Mouse (Mus musculus) liver, embryonic 13.5 days (tissue): ENCODE data around the gene Ubap1l. TPM values are rescaled to one million over a fixed set of nuclear protein-coding genes. Genes with fewer than 3 reads are reported as not detected.

ENCODE experiments used
- ATAC-seq: fragments of 200-750 bp; cut with Nextera tagmentation; 2 replicates; pipeline ENCODE4 v1.8.0; 2017; ENCODE audit warnings: low read depth, mild to moderate bottlenecking, moderate number of reproducible peaks, moderate library complexity
- DNase-seq: peaks from one replicate; pipeline ENCODE4 v3.0.0; 2022
- H3K27ac ChIP-seq: fragments of 300-500 bp; sonication (generic); 2 replicates; pipeline ENCODE4 v1.5.1; 2015; ENCODE audit warnings: moderate library complexity, mild to moderate bottlenecking, inconsistent platforms
- H3K27me3 ChIP-seq: fragments of 300-500 bp; sonication (generic); 2 replicates; pipeline ENCODE4 v1.6.1; 2015; ENCODE audit warnings: mild to moderate bottlenecking, inconsistent platforms
- H3K36me3 ChIP-seq: fragments of 300-500 bp; sonication (generic); 2 replicates; pipeline ENCODE4 v1.6.1; 2015; ENCODE audit warnings: mild to moderate bottlenecking, inconsistent platforms
- H3K4me1 ChIP-seq: fragments of 300-500 bp; sonication (generic); replicated peaks from 2 replicates; pipeline ENCODE4 v1.6.1; 2015; ENCODE audit warnings: inconsistent platforms
- H3K4me2 ChIP-seq: fragments of 300-500 bp; sonication (generic); 2 replicates; pipeline ENCODE4 v1.6.1; 2015; ENCODE audit warnings: inconsistent platforms, mild to moderate bottlenecking, moderate library complexity
- H3K4me3 ChIP-seq: fragments of 300-500 bp; sonication (generic); replicated peaks from 2 replicates; pipeline ENCODE4 v1.5.1; 2015; ENCODE audit warnings: mild to moderate bottlenecking, inconsistent platforms
- H3K9ac ChIP-seq: fragments of 300-500 bp; sonication (generic); 2 replicates; pipeline ENCODE4 v1.6.1; 2015; ENCODE audit warnings: mild to moderate bottlenecking, inconsistent platforms
- H3K9me3 ChIP-seq: fragments of 300-500 bp; sonication (generic); replicated peaks from 2 replicates; pipeline ENCODE4 v1.6.1; 2016; ENCODE audit warnings: inconsistent platforms
- WGBS: fragments of 180-500 bp; shearing (Covaris S2); methylation state at CpG from one replicate; pipeline ENCODE4 v1.1.7; 2015; ENCODE audit not compliant: insufficient replicate concordance; 5-methylcytosine and 5-hydroxymethylcytosine counted together
- polyA plus RNA-seq: library from polyadenylated mRNA; unstranded; fragments of >200 nt; fragmentation: Nextera tagmentation; extraction: Ambion mirVana; gene quantifications from 2 replicates; pipeline ENCODE4 v1.2.1, GENCODE M21; 2015

Gene Ubap1l
- polyA plus RNA-seq, 1 experiment from 2014 or later: not detected

DNA sequence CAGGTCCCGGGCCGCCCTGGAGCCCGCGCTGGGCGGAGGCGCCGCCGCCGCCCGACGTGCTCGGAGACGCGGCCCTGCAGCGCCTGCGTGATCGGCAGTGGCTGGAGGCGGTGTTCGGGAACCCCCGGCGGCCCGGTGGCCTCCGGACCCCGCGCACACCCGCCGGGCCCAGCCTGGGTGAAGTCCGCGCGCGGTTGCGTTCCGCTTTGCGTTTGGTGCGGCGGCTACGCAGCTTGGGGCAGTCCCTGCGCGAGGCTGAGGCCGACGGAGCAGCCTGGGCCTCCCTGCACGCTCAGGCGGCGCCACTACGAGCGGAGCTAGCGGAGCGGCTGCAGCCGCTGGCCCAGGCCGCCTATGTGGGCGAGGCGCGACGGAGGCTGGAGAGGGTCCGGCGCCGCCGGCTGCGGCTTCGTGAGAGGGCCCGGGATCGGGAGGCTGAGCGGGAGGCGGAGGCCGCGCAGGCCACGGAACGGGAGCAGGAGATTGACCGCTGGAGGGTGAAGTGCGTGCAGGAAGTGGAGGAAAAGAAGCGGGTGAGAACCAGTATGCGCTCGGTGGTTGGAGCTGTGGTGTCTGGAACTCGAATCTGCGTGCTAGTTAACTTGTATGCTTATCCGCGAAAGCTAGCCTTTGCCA, 14.2 kb upstream of the Ubap1l start:
- WGBS: under 1% methylated on average over 75 of the region's 77 CpGs
- peak; percentile 56 for DNase-seq
- no peaks in the 10 kb centered on the region for H3K36me3 ChIP-seq
- no peaks in the 10 kb centered on the region for H3K9me3 ChIP-seq
- peak overlapping the region; percentile 98 for H3K4me3 ChIP-seq
- H3K27me3 ChIP-seq: no peaks in the 10 kb centered on the region
- H3K4me2 ChIP-seq: peak overlapping the region; percentile 96
- ATAC-seq: peak; percentile 84
- H3K27ac ChIP-seq: peak overlapping the region; percentile 97
- H3K4me1 ChIP-seq: peaks cover 43% of the 10 kb centered on the region
- peak overlapping the region; percentile 96 for H3K9ac ChIP-seq

DNA sequence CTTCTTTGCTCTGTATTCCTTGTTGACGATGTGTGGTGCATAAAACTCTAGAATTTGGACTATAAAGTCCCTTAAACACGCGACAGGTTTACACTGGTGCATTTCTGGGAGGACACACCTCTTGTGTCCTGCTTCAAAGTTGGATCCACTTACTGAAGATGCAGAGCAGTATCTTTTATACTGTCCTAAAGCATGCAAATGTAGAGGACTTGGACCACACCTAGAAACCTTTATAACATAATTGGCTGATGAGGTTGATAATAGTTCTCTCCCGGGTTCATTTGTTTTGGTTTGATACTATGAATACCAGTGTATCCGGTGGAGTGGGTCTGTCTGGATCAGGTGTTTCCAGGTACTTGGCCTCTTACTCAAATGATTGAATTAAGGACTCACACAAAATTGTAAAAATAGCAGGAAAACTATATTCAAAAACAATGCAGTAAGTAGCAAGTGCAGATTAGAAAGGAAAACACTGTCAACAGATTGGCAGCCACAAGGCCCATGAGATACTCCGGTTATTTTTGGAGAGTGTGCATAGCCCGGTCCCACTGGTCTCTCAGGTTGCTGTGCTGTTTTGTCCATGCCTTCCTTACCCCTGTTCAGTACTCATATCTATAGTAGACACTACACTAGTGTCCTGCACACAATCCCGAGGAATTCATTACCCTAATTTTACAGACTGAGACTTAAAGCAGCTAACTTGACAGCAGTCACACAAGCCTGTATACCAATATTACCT, 13.6 kb upstream of the Ubap1l start:
- ATAC-seq (no peak), DNase-seq (no peak)
- Histone ChIP-seq H3K4me1 (peaks cover 43% of the 10 kb centered on the region), H3K27ac (peak overlapping the region; percentile 97), H3K36me3 (no peaks in the 10 kb centered on the region), H3K27me3 (no peaks in the 10 kb centered on the region), H3K4me2 (peak overlapping the region; percentile 96), H3K9me3 (no peaks in the 10 kb centered on the region), H3K9ac (peak overlapping the region; percentile 96), H3K4me3 (peak overlapping the region; percentile 98)
- WGBS: 24% methylated on average over 8 of the region's 8 CpGs

DNA sequence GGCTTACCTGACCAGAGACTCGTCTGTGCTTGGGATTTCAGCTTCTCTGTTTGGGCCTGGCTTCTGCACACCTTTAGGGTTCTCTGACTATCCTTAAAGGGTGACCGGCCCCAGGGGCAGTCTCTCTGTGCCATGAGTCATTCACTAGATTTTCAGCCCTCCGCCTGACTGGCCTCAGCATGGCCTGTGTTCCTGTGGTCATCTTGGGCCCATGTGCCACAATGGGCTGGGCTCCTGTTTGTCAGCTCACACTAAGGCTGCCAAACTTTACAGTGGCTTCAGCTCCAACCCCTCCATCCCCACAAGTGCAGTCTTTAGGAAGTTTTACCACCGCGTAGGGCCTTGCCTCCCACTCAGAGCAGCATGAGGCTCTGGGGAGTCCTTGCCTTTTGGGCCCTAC, 7.6 kb upstream of the Ubap1l start:
- no peak overlapping the region for H3K4me3 ChIP-seq
- no peaks in the 10 kb centered on the region for H3K9me3 ChIP-seq
- peaks cover 21% of the 10 kb centered on the region for H3K4me1 ChIP-seq
- H3K27me3 ChIP-seq: no peaks in the 10 kb centered on the region
- DNase-seq (no peak), ATAC-seq (no peak)
- peaks cover 38% of the 10 kb centered on the region for H3K36me3 ChIP-seq
- H3K9ac ChIP-seq: no peak overlapping the region
- H3K4me2 ChIP-seq: no peak overlapping the region
- H3K27ac ChIP-seq: no peak overlapping the region
- WGBS: 79% methylated on average over 5 of the region's 5 CpGs

DNA sequence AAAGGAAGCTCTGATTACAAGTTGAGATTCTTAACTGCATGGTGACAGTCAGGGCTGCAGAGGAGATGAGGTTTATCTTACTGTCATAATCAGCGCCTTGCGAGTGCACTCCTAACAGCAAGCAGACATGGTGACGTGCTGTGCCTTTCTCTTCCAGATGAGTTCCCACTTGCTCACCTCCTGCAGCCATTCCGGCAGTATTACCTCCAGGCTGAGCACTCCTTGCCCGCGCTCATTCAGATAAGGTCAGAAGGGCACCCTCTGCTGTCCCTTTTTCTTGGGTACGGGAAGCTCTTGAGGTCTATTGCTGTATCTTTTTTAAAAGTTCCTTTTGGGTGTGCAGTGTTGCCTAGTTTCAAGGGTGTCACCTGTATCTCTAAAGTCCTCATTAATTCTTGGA, 4.3 kb upstream of the Ubap1l start:
- no peak for ATAC-seq
- 80% methylated on average over 7 of the region's 7 CpGs for whole genome bisulfite sequencing
- Histone ChIP-seq H3K27me3 (no peaks in the 10 kb centered on the region), H3K27ac (no peak overlapping the region), H3K4me1 (peaks cover 12% of the 10 kb centered on the region), H3K36me3 (peaks cover 66% of the 10 kb centered on the region), H3K4me2 (no peak overlapping the region), H3K9me3 (no peaks in the 10 kb centered on the region), H3K4me3 (no peak overlapping the region), H3K9ac (no peak overlapping the region)
- no peak for DNase-seq

DNA sequence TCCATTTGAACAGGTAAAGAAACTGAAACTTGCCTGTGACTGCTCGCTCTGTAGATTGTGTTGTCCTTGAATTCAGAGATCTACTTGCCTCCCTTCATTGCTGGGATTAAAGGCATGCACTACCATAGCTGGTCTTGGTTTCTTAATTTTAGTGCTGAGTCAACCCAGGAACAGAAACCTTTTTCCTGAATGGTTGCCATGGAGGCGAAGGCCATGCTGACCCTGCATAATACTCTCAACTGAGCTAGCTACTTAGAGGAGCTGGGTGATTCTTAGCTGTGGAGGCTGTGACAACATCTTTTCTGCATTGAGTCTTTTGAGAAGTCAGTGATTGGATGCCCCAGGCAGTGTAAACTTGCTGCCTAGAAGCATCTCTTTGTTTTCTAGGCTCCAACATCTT, 3.9 kb upstream of the Ubap1l start:
- Histone ChIP-seq H3K27me3 (no peaks in the 10 kb centered on the region), H3K4me3 (no peak overlapping the region), H3K9ac (no peak overlapping the region), H3K9me3 (no peaks in the 10 kb centered on the region), H3K4me2 (no peak overlapping the region), H3K27ac (no peak overlapping the region), H3K4me1 (peaks cover 12% of the 10 kb centered on the region), H3K36me3 (peaks cover 67% of the 10 kb centered on the region)
- DNase-seq (no peak), ATAC-seq (no peak)
- 78% methylated on average over 2 of the region's 2 CpGs for WGBS

DNA sequence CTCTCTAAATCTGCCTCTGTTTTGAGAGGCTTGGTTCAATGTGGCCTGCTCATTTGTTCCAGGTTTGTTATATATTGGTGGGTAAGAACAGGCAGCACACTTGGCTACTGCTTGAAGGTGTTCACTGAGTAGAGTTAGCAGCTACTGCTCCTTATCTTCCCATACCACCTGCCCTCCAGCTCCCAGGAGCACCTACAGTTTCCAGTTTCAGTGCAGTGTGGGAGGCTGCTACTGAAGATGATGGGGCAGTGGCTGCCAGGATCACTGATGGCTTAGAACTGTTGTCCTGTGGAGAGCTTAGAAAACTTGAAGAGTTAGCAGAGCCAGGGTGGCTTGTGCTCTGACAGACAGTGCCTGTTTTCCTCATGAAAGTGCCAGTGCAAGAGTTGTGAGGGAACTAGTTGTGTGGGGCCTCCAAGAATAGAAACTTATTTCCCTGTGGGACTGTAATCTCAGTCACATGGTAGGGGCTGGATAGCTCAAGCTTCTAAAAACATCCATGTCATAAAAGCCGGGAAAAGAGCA, 1.8 kb upstream of the Ubap1l start:
- no peak overlapping the region for H3K4me3 ChIP-seq
- peaks cover 12% of the 10 kb centered on the region for H3K4me1 ChIP-seq
- H3K27me3 ChIP-seq: no peaks in the 10 kb centered on the region
- ATAC-seq (peak; percentile 90), DNase-seq (peak; percentile 42)
- H3K9ac ChIP-seq: peak overlapping the region; percentile 22; the same call in 1 of the 2 replicates
- no peak overlapping the region for H3K4me2 ChIP-seq
- peaks cover 67% of the 10 kb centered on the region for H3K36me3 ChIP-seq
- peak overlapping the region; percentile 14; the same call in 1 of the 2 replicates for H3K27ac ChIP-seq
- H3K9me3 ChIP-seq: no peaks in the 10 kb centered on the region
- 82% methylated on average over 1 of the region's 1 CpGs for WGBS

DNA sequence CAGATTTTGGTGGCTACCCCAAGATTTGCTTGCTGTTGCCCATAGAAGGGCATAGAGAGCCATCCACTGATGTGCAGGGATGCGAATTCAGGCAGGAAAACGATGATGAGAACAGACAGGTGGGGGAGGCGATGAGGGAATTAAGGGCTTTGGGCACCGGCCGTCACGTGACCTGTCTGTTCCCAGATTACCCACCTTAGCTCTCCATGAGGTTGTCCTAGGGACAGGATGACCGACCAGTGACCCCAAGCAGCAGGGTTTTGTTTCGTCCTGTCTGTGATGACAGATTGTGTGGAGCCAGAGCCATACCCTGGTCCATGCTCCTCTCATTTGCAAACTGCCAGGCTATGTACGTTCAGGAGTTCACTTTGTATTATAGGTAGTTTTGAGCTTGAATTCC, 2.8 kb downstream of the Ubap1l start:
- H3K27ac ChIP-seq: no peak overlapping the region
- H3K4me3 ChIP-seq: no peak overlapping the region
- peaks cover 8% of the 10 kb centered on the region for H3K4me1 ChIP-seq
- ATAC-seq (no peak), DNase-seq (no peak)
- peaks cover 25% of the 10 kb centered on the region for H3K36me3 ChIP-seq
- no peak overlapping the region for H3K4me2 ChIP-seq
- H3K9me3 ChIP-seq: no peaks in the 10 kb centered on the region
- H3K27me3 ChIP-seq: no peaks in the 10 kb centered on the region
- WGBS: 77% methylated on average over 9 of the region's 9 CpGs
- H3K9ac ChIP-seq: no peak overlapping the region

DNA sequence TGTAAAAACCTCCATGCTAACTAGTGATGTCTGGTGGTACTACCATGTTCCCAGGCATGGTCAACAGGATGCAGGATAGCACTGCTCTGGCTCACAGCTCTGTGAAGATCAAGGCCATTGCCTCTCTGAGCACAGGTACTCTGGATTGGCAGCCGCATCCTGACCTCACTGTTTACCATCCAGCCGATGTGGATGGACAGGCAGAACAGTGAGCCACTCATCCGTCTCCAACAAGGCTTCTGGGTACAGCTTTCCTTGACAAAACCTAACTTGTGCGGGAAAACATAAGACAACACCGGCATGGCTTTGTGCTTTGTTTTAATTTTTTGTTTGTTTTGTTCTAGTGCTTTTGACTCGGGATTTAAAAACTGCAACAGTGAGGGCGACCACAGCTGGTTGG, 4.9 kb downstream of the Ubap1l start:
- Histone ChIP-seq H3K9ac (no peak overlapping the region), H3K4me1 (0 out of 2 replicates have a peak, but pooled peaks cover under 1% of the 10 kb centered on the region), H3K36me3 (peaks cover 8% of the 10 kb centered on the region), H3K27me3 (no peaks in the 10 kb centered on the region), H3K4me2 (no peak overlapping the region), H3K4me3 (no peak overlapping the region), H3K9me3 (no peaks in the 10 kb centered on the region), H3K27ac (no peak overlapping the region)
- DNase-seq (no peak), ATAC-seq (no peak)
- WGBS: 73% methylated on average over 7 of the region's 7 CpGs

DNA sequence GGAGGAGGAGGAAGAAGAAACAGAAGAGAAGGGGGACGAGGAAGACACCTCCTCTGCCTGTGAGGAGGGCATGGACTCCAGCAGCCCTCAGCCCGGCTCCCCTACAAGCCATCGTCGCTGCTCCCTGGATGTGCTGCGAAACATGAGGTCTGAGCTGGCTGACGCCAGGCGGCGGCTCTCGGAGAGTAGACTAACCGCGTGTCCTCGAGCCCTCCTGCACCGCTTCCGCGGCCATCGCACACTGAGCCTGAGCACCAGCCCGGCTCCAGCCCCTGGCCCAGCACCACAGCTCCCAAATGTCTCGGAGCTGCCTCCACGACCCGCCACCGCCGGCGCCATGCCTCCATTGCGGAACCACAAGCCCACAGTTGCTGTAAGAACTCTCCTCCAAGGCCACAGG, 10.9 kb downstream of the Ubap1l start:
- WGBS: 84% methylated on average over 24 of the region's 24 CpGs
- H3K9ac ChIP-seq: no peak overlapping the region

DNA sequence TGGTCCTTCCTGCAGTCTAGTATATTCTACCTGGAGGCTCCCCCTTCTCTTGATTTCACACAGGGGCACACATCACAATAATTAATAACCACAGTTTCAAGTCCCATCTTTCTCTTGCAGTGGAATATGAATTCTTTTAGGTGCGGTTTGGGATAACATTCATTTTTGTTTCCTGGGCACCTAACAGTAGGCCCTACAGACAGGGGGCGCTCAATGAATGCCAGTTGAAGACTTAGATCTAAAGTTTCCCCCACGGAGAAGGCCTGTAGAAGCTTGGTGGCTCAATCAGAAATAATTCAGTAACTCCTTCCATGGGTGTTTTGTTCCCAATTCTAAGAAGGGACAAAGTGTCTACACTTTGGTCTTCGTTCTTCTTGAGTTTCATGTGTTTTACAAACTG, 11.6 kb downstream of the Ubap1l start:
- no peak for ATAC-seq
- no peaks in the 10 kb centered on the region for H3K9me3 ChIP-seq
- H3K4me3 ChIP-seq: no peak overlapping the region
- H3K27ac ChIP-seq: no peak overlapping the region
- H3K4me1 ChIP-seq: no peaks in the 10 kb centered on the region
- no peak overlapping the region for H3K4me2 ChIP-seq
- H3K9ac ChIP-seq: no peak overlapping the region
- 52% methylated on average over 4 of the region's 4 CpGs for WGBS
- DNase-seq: no peak
- H3K27me3 ChIP-seq: no peaks in the 10 kb centered on the region
- H3K36me3 ChIP-seq: no peaks in the 10 kb centered on the region

More for the DNA sequence above, 10.9 kb downstream of the Ubap1l start:
- no peak overlapping the region for H3K4me2 ChIP-seq
- ATAC-seq: no peak
- no peaks in the 10 kb centered on the region for H3K4me1 ChIP-seq
- H3K4me3 ChIP-seq: no peak overlapping the region
- H3K9me3 ChIP-seq: no peaks in the 10 kb centered on the region
- no peaks in the 10 kb centered on the region for H3K36me3 ChIP-seq
- H3K27ac ChIP-seq: no peak overlapping the region
- DNase-seq: no peak
- H3K27me3 ChIP-seq: no peaks in the 10 kb centered on the region

DNA sequence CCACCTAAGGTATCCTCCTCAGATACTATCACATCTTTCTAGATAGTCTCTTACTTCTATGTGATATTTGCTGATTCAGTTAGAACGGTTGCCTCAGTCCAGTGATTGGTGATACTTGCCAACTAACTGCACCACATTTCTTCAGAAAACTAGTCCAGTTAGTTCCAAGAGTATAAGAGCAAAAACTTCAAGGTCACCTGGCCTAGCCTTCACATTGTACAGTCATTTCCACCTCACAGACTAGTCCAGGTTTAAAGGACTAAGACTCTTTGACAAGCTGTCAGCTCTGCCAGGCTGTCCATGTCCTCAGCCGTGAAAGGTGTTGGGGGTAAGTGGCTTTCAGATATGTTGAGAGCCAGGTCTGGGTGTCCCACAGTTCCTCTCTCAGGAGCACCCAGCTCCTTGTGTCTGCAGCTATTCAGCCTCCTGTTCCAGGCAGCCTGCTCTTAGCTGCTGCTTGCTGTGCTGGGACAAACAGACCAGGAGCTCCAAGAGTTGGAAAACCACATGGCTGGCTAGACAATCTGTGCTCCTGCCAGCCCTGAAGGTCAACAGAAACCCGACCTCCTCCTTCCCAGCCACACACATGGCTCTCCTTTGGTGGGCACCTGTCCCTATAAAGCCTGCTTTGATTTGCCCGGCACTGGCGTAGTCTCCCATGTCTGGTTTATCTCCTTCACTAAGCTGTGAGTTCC, 13.8 kb downstream of the Ubap1l start:
- Histone ChIP-seq H3K27ac (no peak overlapping the region), H3K9me3 (no peaks in the 10 kb centered on the region), H3K36me3 (no peaks in the 10 kb centered on the region), H3K4me1 (no peaks in the 10 kb centered on the region), H3K4me3 (no peak overlapping the region), H3K4me2 (no peak overlapping the region), H3K27me3 (no peaks in the 10 kb centered on the region), H3K9ac (no peak overlapping the region)
- ATAC-seq (no peak), DNase-seq (no peak)
- WGBS: 66% methylated on average over 5 of the region's 5 CpGs
